Mouse (Mus musculus) right cerebral cortex, postnatal 10 days (tissue): Measurements from ENCODE around the gene Htr5b.
A peak's percentile ranks its signal among the peaks of the same experiment; 100 is the strongest.

Experiments
- DNase-seq, 2 experiments: peaks; one replicate each; pipeline ENCODE4 v3.0.0; 2021; ENCODE audit warnings: low spot score in 2 of 2

Gene Htr5b

GRCm38 (mm10) chr1:121486803-121487202, 41.5 kb downstream of the Htr5b start:
- no peak for DNase-seq

- DNase-seq = no peak
Measured at GRCm38 (mm10) chr1:121483091-121483490, 45.2 kb downstream of the Htr5b start.

- DNase-seq = no peak
Measured at GRCm38 (mm10) chr1:121479403-121479802, 48.9 kb downstream of the Htr5b start.

- DNase-seq = peak; percentile 54 to 64
Measured at GRCm38 (mm10) chr1:121478284-121478980, 49.8 kb downstream of the Htr5b start.

GRCm38 (mm10) chr1:121477716-121478115, 50.5 kb downstream of the Htr5b start:
- no peak for DNase-seq

GRCm38 (mm10) chr1:121471503-121471902, 56.8 kb downstream of the Htr5b start:
- DNase-seq = no peak

- DNase-seq = no peak
Measured at GRCm38 (mm10) chr1:121468271-121468670, 60.0 kb downstream of the Htr5b start.

GRCm38 (mm10) chr1:121466276-121466675, 62.0 kb downstream of the Htr5b start:
- DNase-seq = no peak

GRCm38 (mm10) chr1:121463806-121464205, 64.5 kb downstream of the Htr5b start:
- DNase-seq = no peak

- DNase-seq = no peak
Measured at GRCm38 (mm10) chr1:121462643-121463042, 65.6 kb downstream of the Htr5b start.

- no peak for DNase-seq
Measured at GRCm38 (mm10) chr1:121461895-121462294, 66.4 kb downstream of the Htr5b start.

GRCm38 (mm10) chr1:121460077-121460476, 68.2 kb downstream of the Htr5b start:
- peak; percentile 54 to 55 for DNase-seq
